Mouse (Mus musculus): ENCODE measurements around the gene Mrpl36.

The Mrpl36 gene

GRCm38 (mm10) chr13:73327827-73328698 is at the start of gene Mrpl36, which contains the start of gene Ndufs6:
Gene Mrpl36 (plus strand): TSS chr13:73328513.
Gene Ndufs6 (minus strand): TSS chr13:73328542.
- peak; percentile 96 to 97 for DNase-seq

- no peak for DNase-seq
These were observed 49.1 kb upstream of the Mrpl36 start for GRCm38 (mm10) chr13:73279196-73279595.

- DNase-seq, result no peak
These were observed 45.9 kb upstream of the Mrpl36 start for GRCm38 (mm10) chr13:73282407-73282806.

- no peak for DNase-seq
These were observed 44.8 kb upstream of the Mrpl36 start for GRCm38 (mm10) chr13:73283534-73283933.

- DNase-seq, result no peak
These were observed 38.1 kb upstream of the Mrpl36 start for GRCm38 (mm10) chr13:73290206-73290605.

- DNase-seq, result no peak
These were observed 37.2 kb upstream of the Mrpl36 start for GRCm38 (mm10) chr13:73291102-73291501.

GRCm38 (mm10) chr13:73298717-73299116 is 29.6 kb upstream of the Mrpl36 start:
- DNase-seq, result no peak

GRCm38 (mm10) chr13:73299322-73299721 is 29.0 kb upstream of the Mrpl36 start:
- DNase-seq, result peak; percentile 19 to 42

GRCm38 (mm10) chr13:73304729-73305128 is 23.6 kb upstream of the Mrpl36 start:
- DNase-seq, result no peak

GRCm38 (mm10) chr13:73305398-73306084 is 22.8 kb upstream of the Mrpl36 start:
- no peak for DNase-seq

GRCm38 (mm10) chr13:73306085-73306410 is 22.3 kb upstream of the Mrpl36 start:
- no peak for DNase-seq

- no peak for DNase-seq
These were observed 21.9 kb upstream of the Mrpl36 start for GRCm38 (mm10) chr13:73306430-73306829.

GRCm38 (mm10) chr13:73310183-73310929 is 18.0 kb upstream of the Mrpl36 start:
- DNase-seq, result peak; percentile 77 to 79

GRCm38 (mm10) chr13:73320048-73320447 is 8.3 kb upstream of the Mrpl36 start:
- DNase-seq, result no peak

GRCm38 (mm10) chr13:73322626-73323025 is 5.7 kb upstream of the Mrpl36 start:
- no peak for DNase-seq

- DNase-seq, result no peak
These were observed 4.9 kb upstream of the Mrpl36 start for GRCm38 (mm10) chr13:73323406-73323805.

- DNase-seq, result peak; percentile 94
These were observed 2.7 kb downstream of the Mrpl36 start for GRCm38 (mm10) chr13:73330844-73331501.

GRCm38 (mm10) chr13:73331736-73332135 is 3.4 kb downstream of the Mrpl36 start:
- peak in 1 of 2 experiments; percentile 16 for DNase-seq

- DNase-seq, result no peak
These were observed 8.4 kb downstream of the Mrpl36 start for GRCm38 (mm10) chr13:73336753-73337152.

- DNase-seq, result no peak
These were observed 17.0 kb downstream of the Mrpl36 start for GRCm38 (mm10) chr13:73345102-73345890.

GRCm38 (mm10) chr13:73346131-73346530 is 17.8 kb downstream of the Mrpl36 start:
- no peak for DNase-seq

- DNase-seq, result no peak
These were observed 18.4 kb downstream of the Mrpl36 start for GRCm38 (mm10) chr13:73346743-73347142.
